Mouse (Mus musculus) midbrain, embryonic 11.5 days (tissue): Measurements from ENCODE around the gene Otc. TPM values are rescaled to one million over a fixed set of nuclear protein-coding genes. Genes with fewer than 3 reads are reported as not detected.

Experiments
- ATAC-seq: fragments of 200-750 bp; cut with Nextera tagmentation; 2 replicates; pipeline ENCODE4 v1.8.0; 2017; ENCODE audit warnings: moderate TSS enrichment, moderate library complexity; ENCODE audit not compliant: low FRiP score
- DNase-seq: peaks from one replicate; pipeline ENCODE4 v3.0.0; 2015; ENCODE audit warnings: low spot score; ENCODE audit errors: missing footprints
- H3K27ac ChIP-seq: fragments of 300-500 bp; sonication (generic); 2 replicates; pipeline ENCODE4 v1.5.1; 2014; ENCODE audit warnings: low read depth, low read length
- H3K27me3 ChIP-seq: fragments of 300-500 bp; sonication (generic); 2 replicates; pipeline ENCODE4 v1.6.1; 2014; ENCODE audit warnings: mild to moderate bottlenecking, low read length, moderate library complexity, mixed read lengths; ENCODE audit not compliant: control insufficient read depth, insufficient read depth
- H3K36me3 ChIP-seq: fragments of 300-500 bp; sonication (generic); 2 replicates; pipeline ENCODE4 v1.6.1; 2014; ENCODE audit warnings: mild to moderate bottlenecking, low read length, moderate library complexity, mixed read lengths; ENCODE audit not compliant: control insufficient read depth, insufficient read depth
- H3K4me1 ChIP-seq: fragments of 300-500 bp; sonication (generic); 2 replicates; pipeline ENCODE4 v1.6.1; 2014; ENCODE audit warnings: low read length; ENCODE audit not compliant: control insufficient read depth, insufficient read depth
- H3K4me2 ChIP-seq: fragments of 300-500 bp; sonication (generic); 2 replicates; pipeline ENCODE4 v1.6.1; 2014; ENCODE audit warnings: mild to moderate bottlenecking, moderate library complexity
- H3K4me3 ChIP-seq: fragments of 300-500 bp; sonication (generic); 2 replicates; pipeline ENCODE4 v1.5.1; 2014; ENCODE audit warnings: low read depth, low read length
- H3K9ac ChIP-seq: fragments of 300-500 bp; sonication (generic); 2 replicates; pipeline ENCODE4 v1.6.1; 2014; ENCODE audit warnings: low read length
- H3K9me3 ChIP-seq: fragments of 300-500 bp; sonication (generic); 2 replicates; pipeline ENCODE4 v1.6.1; 2016; ENCODE audit warnings: low read length; ENCODE audit not compliant: control insufficient read depth
- WGBS: fragments of 180-500 bp; shearing (Covaris S2); extraction: QIAGEN DNeasy Blood & Tissue Kit; methylation state at CpG from one replicate; pipeline ENCODE4 v1.1.7; 2014; 5-methylcytosine and 5-hydroxymethylcytosine counted together
- polyA plus RNA-seq: library from polyadenylated mRNA; unstranded; fragments of >200 nt; fragmentation: Nextera tagmentation; extraction: Ambion mirVana; gene quantifications from 2 replicates; pipeline ENCODE4 v1.2.1, GENCODE M21; 2014

The Otc gene
- polyA plus RNA-seq, 1 experiment from 2014 or later: not detected

DNA sequence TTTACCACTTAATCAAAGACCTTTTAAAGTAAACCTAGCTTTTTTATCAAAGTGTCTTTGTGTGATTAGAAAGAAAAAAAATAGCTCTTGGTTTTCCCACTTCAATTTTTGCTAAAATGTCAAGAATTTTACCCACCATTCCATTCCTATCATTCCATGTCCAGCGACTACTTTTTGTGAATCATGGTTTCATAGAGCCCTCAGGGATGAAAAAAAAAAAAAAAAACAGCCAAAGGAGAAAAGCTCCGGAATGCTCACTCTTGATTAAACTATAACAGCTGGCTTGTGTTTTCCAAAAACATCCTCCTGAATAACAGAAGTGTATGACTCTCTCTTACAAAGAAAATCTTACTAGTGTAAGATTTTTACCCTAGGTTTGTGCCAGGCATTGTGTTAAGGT lies 84.7 kb downstream of the Otc start:
- no peak for ATAC-seq
- Histone ChIP-seq H3K27me3 (no peaks in the 10 kb centered on the region), H3K4me2 (no peak overlapping the region), H3K9me3 (no peaks in the 10 kb centered on the region), H3K27ac (no peak overlapping the region), H3K4me3 (no peak overlapping the region), H3K36me3 (no peaks in the 10 kb centered on the region), H3K9ac (no peak overlapping the region), H3K4me1 (no peaks in the 10 kb centered on the region)
- 58% methylated on average over 2 of the region's 2 CpGs for WGBS
- no peak for DNase-seq

GRCm38 (mm10) chrX:10355867-10356266 lies 103.8 kb downstream of the Otc start:
- Histone ChIP-seq H3K9me3 (no peaks in the 10 kb centered on the region), H3K9ac (no peak overlapping the region), H3K36me3 (no peaks in the 10 kb centered on the region), H3K27ac (no peak overlapping the region), H3K4me3 (no peak overlapping the region), H3K4me2 (no peak overlapping the region), H3K4me1 (no peaks in the 10 kb centered on the region), H3K27me3 (no peaks in the 10 kb centered on the region)
- DNase-seq (no peak), ATAC-seq (no peak)
- WGBS: 53% methylated on average over 4 of the region's 4 CpGs

Other genes with a start within 250 kb of the Otc start
- 5.7 TPM in 2 replicates for gene Srpx, start 134.6 kb upstream of the Otc start, polyA plus RNA-seq
- gene Rpgr, start 35.4 kb upstream of the Otc start, polyA plus RNA-seq: 39.3 and 45.1 TPM in 2 replicates
- gene Tspan7, start 232.9 kb downstream of the Otc start, polyA plus RNA-seq: 74.4 and 74.5 TPM in 2 replicates